Mouse (Mus musculus): ENCODE measurements around the gene Rpl3. TPM values are rescaled to one million over a fixed set of nuclear protein-coding genes. Genes with fewer than 3 reads are reported as not detected.
"Not testable (repeated sequence)": the region's sequence is repeated elsewhere in the genome, so short reads cannot be mapped to it uniquely, and the experiment has no call there.

Gene Rpl3
- total RNA-seq (2015) (965 and 1,027 TPM in 2 replicates), total RNA-seq (2017) (1,404 and 1,498 TPM in 2 replicates)

DNA sequence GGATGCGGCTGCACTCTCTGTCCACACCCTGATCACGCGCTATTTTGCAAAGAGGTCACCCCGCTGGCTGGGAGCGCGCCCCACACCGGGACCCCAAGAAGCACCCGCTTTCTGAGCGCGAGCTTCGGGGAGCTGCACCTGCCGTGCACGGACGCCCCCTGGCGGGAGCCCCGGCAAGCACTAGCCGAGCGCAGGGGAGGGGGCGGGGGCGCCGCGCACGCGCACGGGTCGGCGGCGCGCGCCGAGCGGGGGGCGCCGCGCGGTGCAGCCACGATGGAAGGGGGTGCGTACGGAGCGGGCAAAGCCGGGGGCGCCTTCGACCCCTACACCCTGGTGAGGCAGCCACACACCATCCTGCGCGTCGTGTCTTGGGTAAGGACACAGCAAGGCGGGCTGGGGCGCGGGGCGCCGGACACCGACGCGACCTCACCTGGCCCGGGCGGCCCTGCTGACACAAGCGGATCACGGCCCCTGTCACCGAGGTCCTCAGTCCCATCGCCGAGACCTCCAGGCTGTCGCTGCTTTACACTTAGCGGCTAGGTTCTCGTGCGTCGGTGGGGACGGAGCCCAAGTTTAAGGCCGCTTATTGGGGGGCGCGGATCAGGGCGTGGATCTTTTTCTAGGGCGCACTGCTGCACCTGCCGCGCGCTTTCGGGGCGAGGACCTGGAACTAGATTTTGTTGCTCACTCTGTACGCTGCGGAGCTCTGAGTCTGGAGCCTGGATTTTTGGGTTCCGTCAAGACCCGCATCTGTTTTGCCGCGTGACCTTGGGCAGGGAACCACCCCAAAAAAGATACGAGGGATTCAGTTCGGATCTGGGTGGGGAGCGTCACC, at the start of gene Rpl3, which contains the start of gene Syngr1:
Rpl3 (minus strand) TSS at position 748 of the 835 bp plus-strand sequence.
Syngr1 (plus strand) TSS at position 214 of the 835 bp plus-strand sequence.
- peak; percentile 87 for ATAC-seq (ENCODE audit: poor library complexity, severe bottlenecking)

GRCm38 (mm10) chr15:80140878-80141277, 49.2 kb upstream of the Rpl3 start:
- no peak for ATAC-seq (ENCODE audit: poor library complexity, severe bottlenecking)

DNA sequence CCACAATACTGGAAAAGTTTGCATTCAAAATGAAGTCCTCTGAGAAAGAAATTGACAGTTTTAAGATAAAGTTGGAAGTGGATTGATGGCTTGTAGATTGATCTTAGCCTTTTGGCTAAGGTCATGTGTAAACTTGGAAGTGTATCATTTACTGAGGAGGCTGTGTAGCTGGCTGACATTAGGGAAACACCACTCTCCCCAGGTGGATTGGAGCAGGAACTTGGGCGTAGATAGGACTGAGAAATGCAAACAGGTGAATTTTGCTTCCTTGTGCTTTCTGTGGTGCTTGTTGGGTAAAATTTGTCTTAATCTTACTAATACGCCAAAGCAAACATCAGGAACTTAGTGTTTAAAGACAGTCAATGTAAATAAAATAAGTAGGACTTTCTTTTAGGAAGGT, 48.6 kb upstream of the Rpl3 start:
- ATAC-seq (ENCODE audit: poor library complexity, severe bottlenecking): no peak

- ATAC-seq (ENCODE audit: poor library complexity, severe bottlenecking): no peak
These were observed 46.5 kb upstream of the Rpl3 start for GRCm38 (mm10) chr15:80137945-80138791.

- no peak for ATAC-seq (ENCODE audit: poor library complexity, severe bottlenecking)
These were observed 45.0 kb upstream of the Rpl3 start for GRCm38 (mm10) chr15:80136645-80137044.

- ATAC-seq (ENCODE audit: poor library complexity, severe bottlenecking): no peak
These were observed 43.8 kb upstream of the Rpl3 start for GRCm38 (mm10) chr15:80135499-80135898.

GRCm38 (mm10) chr15:80134450-80134847, 42.8 kb upstream of the Rpl3 start:
- no peak for ATAC-seq (ENCODE audit: poor library complexity, severe bottlenecking)

GRCm38 (mm10) chr15:80133682-80134449, 42.2 kb upstream of the Rpl3 start:
- ATAC-seq (ENCODE audit: poor library complexity, severe bottlenecking): peak; percentile 86

DNA sequence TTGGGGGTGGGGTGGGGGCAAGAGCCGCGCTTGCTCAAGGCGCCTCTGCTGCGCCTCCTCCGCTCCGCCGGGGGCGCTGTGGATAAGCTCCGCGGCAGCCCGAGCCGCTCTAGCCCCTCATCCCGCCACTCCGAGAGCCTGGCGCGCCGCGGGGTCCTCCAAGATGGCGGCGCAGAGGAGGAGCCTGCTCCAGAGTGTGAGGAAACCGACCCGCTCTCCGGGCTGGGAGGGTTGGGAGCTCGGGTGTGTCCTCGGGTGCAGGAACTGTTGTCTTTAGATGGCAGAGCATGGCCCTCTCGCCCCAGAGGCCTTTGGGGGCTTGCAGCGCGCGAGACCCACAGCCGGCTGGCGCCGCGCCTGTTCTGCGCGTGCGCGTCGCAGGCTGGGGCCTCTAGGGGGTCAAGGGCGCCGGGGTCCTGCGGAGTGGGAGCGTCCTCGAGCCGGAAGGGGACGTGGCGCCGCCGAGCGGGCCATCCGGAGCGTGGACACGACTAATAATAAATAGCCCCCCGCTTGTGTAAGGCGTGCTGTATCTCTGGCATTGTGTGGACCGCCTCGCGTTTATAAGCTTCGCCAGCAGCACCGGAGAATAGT, 41.4 kb upstream of the Rpl3 start, which contains the start of gene Tab1:
Tab1 (plus strand) TSS at position 135 of the 594 bp plus-strand sequence.
- ATAC-seq (ENCODE audit: poor library complexity, severe bottlenecking): peak; percentile 95

GRCm38 (mm10) chr15:80132452-80132851, 40.8 kb upstream of the Rpl3 start:
- ATAC-seq (ENCODE audit: poor library complexity, severe bottlenecking): no peak

DNA sequence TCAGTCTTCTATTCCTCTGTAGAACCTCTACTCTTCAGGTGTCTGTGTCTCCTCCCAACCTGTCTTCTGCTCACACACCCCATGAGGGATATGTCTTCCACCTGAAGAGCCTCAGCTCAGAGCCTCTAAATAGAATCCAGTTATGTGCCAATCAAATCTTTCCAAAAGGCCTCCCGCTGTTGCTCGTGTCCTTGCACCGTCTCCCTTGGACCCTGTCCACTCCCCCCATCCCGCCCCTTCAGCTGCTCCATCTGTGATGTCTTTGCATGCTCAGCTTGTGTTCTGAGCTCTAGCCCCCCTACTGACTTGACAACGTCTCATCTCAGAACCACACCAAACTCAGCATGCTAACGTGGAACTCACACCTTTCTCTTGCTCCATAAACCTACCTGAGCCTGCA, 39.8 kb upstream of the Rpl3 start:
- no peak for ATAC-seq (ENCODE audit: poor library complexity, severe bottlenecking)

DNA sequence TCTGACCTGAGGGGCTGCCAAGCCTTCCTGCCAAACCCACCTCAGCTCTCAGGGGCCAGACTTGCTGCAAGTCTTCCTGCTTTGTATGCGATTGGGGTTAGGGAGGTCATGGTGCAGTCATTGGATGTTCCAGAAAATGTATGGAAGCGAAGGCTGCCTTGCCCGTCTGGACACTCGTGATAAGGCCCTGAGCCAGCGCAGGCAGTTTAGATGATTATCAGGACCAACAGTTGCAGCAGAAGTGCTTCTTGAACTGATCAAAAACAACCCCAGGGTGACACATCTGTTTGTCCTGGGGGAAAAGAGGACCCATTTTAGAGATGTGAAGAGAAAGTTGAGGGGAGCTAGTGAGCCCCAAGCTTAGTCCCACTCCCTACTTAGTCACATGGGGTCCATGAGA, 39.0 kb upstream of the Rpl3 start:
- ATAC-seq (ENCODE audit: poor library complexity, severe bottlenecking): no peak

- ATAC-seq (ENCODE audit: poor library complexity, severe bottlenecking): no peak
These were observed 38.3 kb upstream of the Rpl3 start for GRCm38 (mm10) chr15:80129982-80130381.

GRCm38 (mm10) chr15:80127191-80127590, 35.5 kb upstream of the Rpl3 start:
- ATAC-seq (ENCODE audit: poor library complexity, severe bottlenecking): no peak

DNA sequence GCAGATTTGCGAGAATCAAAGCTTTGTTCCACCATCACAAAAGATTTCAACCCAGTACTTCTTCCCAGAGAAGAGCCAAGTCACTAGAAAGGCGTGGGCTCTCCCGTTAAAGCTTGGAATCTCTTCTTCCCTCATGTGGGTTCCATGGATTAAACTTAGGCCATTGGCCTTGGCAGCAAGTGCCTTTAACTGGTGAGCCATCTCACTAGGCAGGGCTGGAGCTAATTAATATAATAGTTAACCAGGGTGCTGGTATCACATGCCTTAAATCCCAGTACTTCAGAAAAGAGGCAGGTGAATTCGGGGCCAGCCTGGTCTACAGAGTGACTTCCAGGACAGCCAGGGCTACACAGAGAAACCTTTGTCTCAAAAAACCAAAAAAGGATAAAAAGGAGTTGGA, 33.0 kb upstream of the Rpl3 start:
- no peak for ATAC-seq (ENCODE audit: poor library complexity, severe bottlenecking)

- ATAC-seq (ENCODE audit: poor library complexity, severe bottlenecking): not testable (repeated sequence)
These were observed 30.8 kb upstream of the Rpl3 start for GRCm38 (mm10) chr15:80122431-80122830.

DNA sequence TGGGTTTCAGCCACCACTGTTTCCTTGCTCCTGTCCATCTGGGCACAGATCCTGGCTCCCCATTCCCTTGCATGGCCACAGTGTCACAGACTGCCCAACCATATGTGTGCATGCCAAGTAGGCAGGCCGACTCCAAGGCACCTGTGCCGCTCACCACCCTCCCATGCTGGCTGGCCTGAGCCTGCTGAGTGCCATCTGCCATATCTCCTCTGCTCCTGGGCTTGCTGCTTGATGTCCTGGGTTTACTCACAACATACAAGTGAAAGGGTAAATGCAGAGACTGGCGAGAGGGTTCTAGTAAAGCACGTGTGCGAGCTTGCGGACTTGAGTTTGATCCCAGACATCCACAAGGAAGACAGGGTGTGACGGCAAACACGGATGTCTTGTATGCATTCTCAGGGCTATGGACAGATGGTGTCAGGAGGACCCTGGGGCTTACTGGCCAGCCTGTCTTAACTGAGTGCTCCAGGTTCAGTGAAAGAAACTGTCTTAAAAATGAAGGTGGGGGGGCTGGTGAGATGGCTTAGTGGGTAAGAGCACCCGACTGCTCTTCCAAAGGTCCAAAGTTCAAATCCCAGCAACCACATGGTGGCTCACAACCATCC, 30.2 kb upstream of the Rpl3 start:
- no peak for ATAC-seq (ENCODE audit: poor library complexity, severe bottlenecking)

DNA sequence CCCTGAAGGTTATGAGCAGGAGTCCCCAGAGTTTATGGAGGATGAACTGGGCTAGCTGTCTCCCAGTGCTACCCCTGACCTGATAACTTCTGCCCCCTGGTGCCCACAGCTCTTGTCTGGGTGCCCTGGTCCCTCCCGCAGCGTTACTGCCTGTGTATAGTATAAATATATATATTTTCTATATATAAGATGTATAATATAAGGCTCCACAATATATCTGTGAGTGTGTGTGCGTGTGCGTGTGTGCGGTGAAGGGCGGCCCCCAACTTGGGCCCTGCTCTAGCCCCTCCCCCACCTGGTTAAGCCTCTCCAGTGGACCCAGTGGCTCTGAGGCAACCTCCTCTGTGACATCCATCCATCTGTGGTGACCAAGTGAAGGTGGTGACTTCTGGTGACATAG, 27.4 kb upstream of the Rpl3 start:
- ATAC-seq (ENCODE audit: poor library complexity, severe bottlenecking): no peak

GRCm38 (mm10) chr15:80117154-80117553, 25.5 kb upstream of the Rpl3 start:
- peak; percentile 81 for ATAC-seq (ENCODE audit: poor library complexity, severe bottlenecking)
